Mouse (Mus musculus) embryo, embryonic 11.5 days (tissue): ENCODE measurements at regions not wholly inside any gene's neighbourhood (a gene's known extent, or its start where the extent isn't known, plus 50 kb on each side); places are given as distances from the start of the nearest gene placed in this dataset.

Source experiments
- DNase-seq: peaks from one replicate; pipeline ENCODE4 v3.0.0-alpha.2; 2012; ENCODE audit warnings: low read depth, low spot score

GRCm38 (mm10) chr16:95814513-95815118 lies 112.7 kb downstream of the Ets2 start:
- DNase-seq = no peak

GRCm38 (mm10) chr16:95811092-95811491 lies 109.2 kb downstream of the Ets2 start:
- DNase-seq = no peak

GRCm38 (mm10) chr16:95809127-95809876 lies 107.4 kb downstream of the Ets2 start:
- no peak for DNase-seq

- DNase-seq = no peak
Measured at GRCm38 (mm10) chr16:95806510-95806909, 104.6 kb downstream of the Ets2 start.

GRCm38 (mm10) chr16:95804199-95804598 lies 102.3 kb downstream of the Ets2 start:
- DNase-seq = no peak

- no peak for DNase-seq
Measured at GRCm38 (mm10) chr16:95802641-95803040, 100.8 kb downstream of the Ets2 start.

- no peak for DNase-seq
Measured at GRCm38 (mm10) chr16:95802207-95802606, 100.3 kb downstream of the Ets2 start.

- DNase-seq = no peak
Measured at GRCm38 (mm10) chr16:95800911-95801442, 99.1 kb downstream of the Ets2 start.

GRCm38 (mm10) chr16:95798582-95798981 lies 96.7 kb downstream of the Ets2 start:
- no peak for DNase-seq

GRCm38 (mm10) chr16:95798099-95798498 lies 96.2 kb downstream of the Ets2 start:
- DNase-seq = no peak

- DNase-seq = no peak
Measured at GRCm38 (mm10) chr16:95797141-95797540, 95.3 kb downstream of the Ets2 start.

- DNase-seq = no peak
Measured at GRCm38 (mm10) chr16:95794876-95795275, 93.0 kb downstream of the Ets2 start.

- peak; percentile 16 for DNase-seq
Measured at GRCm38 (mm10) chr16:95794281-95794727, 92.4 kb downstream of the Ets2 start.

- no peak for DNase-seq
Measured at GRCm38 (mm10) chr16:95790691-95791090, 88.8 kb downstream of the Ets2 start.

GRCm38 (mm10) chr16:95789548-95789947 lies 87.7 kb downstream of the Ets2 start:
- DNase-seq = no peak

- DNase-seq = no peak
Measured at GRCm38 (mm10) chr16:95781681-95782080, 79.8 kb downstream of the Ets2 start.

- no peak for DNase-seq
Measured at GRCm38 (mm10) chr16:95780431-95780830, 78.6 kb downstream of the Ets2 start.

GRCm38 (mm10) chr16:95778845-95779722 lies 77.2 kb downstream of the Ets2 start:
- no peak for DNase-seq

- DNase-seq = no peak
Measured at GRCm38 (mm10) chr16:95778173-95778572, 76.3 kb downstream of the Ets2 start.

GRCm38 (mm10) chr16:95776610-95777363 lies 74.9 kb downstream of the Ets2 start:
- DNase-seq = no peak

GRCm38 (mm10) chr16:95776010-95776409 lies 74.1 kb downstream of the Ets2 start:
- no peak for DNase-seq
